Mouse (Mus musculus) liver, adult 2 months (tissue): ENCODE data around the gene Slc25a34. TPM values are rescaled to one million over a fixed set of nuclear protein-coding genes. Genes with fewer than 3 reads are reported as not detected.

Source experiments
- DNase-seq: peaks from one replicate; pipeline ENCODE4 v3.0.0-alpha.2; 2011; ENCODE audit warnings: low read depth, low spot score; ENCODE audit errors: extremely low read depth
- H3K27ac ChIP-seq: fragments of 200-500 bp; replicated peaks from 2 replicates; pipeline ENCODE4 v1.5.1; 2012; ENCODE audit warnings: low read depth, mild to moderate bottlenecking, control low read depth, inconsistent platforms, low read length; ENCODE audit not compliant: insufficient read depth
- H3K27me3 ChIP-seq: fragments of 200-500 bp; 2 replicates; pipeline ENCODE4 v1.6.1; 2012; ENCODE audit warnings: mild to moderate bottlenecking, moderate library complexity, low read length, inconsistent platforms; ENCODE audit not compliant: control insufficient read depth, insufficient read depth
- H3K36me3 ChIP-seq: fragments of 200-500 bp; 2 replicates; pipeline ENCODE4 v1.6.1; 2012; ENCODE audit warnings: low read length, inconsistent platforms; ENCODE audit not compliant: control insufficient read depth, insufficient read depth
- H3K4me1 ChIP-seq: fragments of 200-500 bp; 2 replicates; pipeline ENCODE4 v1.6.1; 2011; ENCODE audit warnings: low read length; ENCODE audit not compliant: control insufficient read depth, insufficient read depth
- H3K4me3 ChIP-seq: fragments of 200-500 bp; 2 replicates; pipeline ENCODE4 v1.5.1; 2011; ENCODE audit warnings: low read depth, mild to moderate bottlenecking, control low read depth, low read length, moderate library complexity; ENCODE audit not compliant: insufficient read depth
- H3K79me2 ChIP-seq: fragments of 200-500 bp; 2 replicates; pipeline ENCODE4 v1.6.1; 2012; ENCODE audit warnings: inconsistent platforms, mild to moderate bottlenecking, low read length, moderate library complexity; ENCODE audit not compliant: control insufficient read depth, insufficient read depth
- H3K9ac ChIP-seq: fragments of 200-500 bp; 2 replicates; pipeline ENCODE4 v1.6.1; 2012; ENCODE audit warnings: low read depth, mild to moderate bottlenecking, control low read depth, inconsistent platforms, low read length
- CTCF ChIP-seq: fragments of 200-500 bp; IDR thresholded peaks from 2 replicates; pipeline ENCODE4 v1.5.1; 2011; ENCODE audit warnings: low read depth, low read length, control low read depth
- POLR2A ChIP-seq: fragments of 200-500 bp; IDR thresholded peaks from 2 replicates; pipeline ENCODE4 v1.6.1; 2011; ENCODE audit warnings: low read length, control low read depth; ENCODE audit not compliant: insufficient read depth; ENCODE audit errors: extremely low read depth
- WGBS: fragments of 180-500 bp; shearing (Covaris S2); methylation state at CpG from one replicate; pipeline ENCODE4 v1.1.7; 2018; 5-methylcytosine and 5-hydroxymethylcytosine counted together
- polyA plus RNA-seq: library from polyadenylated mRNA; depleted of rRNA; stranded (reverse); fragments of >200 nt; gene quantifications from 2 replicates; pipeline ENCODE4 v1.2.3, GENCODE M21; 2012
- total RNA-seq: library from RNA; depleted of rRNA; stranded (reverse); fragments of >200 nt; gene quantifications from 2 replicates; pipeline ENCODE4 v1.2.3, GENCODE M21; 2014

The Slc25a34 gene
- total and polyA plus RNA-seq, 2 experiments: 5.1 to 10.2 TPM

GRCm38 (mm10) chr4:141622091-141622490 lies 1.5 kb downstream of the Slc25a34 start:
- Histone ChIP-seq H3K27me3 (no peaks in the 10 kb centered on the region), H3K79me2 (peaks cover 8% of the 10 kb centered on the region; the same call in 1 of the 2 replicates), H3K4me1 (peaks cover 19% of the 10 kb centered on the region), H3K36me3 (no peaks in the 10 kb centered on the region), H3K9ac (no peak overlapping the region; the same call in 1 of the 2 replicates), H3K4me3 (no peak overlapping the region), H3K27ac (no peak overlapping the region)
- WGBS: 65% methylated on average over 8 of the region's 8 CpGs
- DNase-seq: no peak
- TF ChIP-seq POLR2A: no peak
- TF ChIP-seq CTCF: no peak

- H3K4me3 ChIP-seq: no peak overlapping the region
- no peak overlapping the region for H3K27ac ChIP-seq
Measured at GRCm38 (mm10) chr4:141621297-141621696, 2.3 kb downstream of the Slc25a34 start.

GRCm38 (mm10) chr4:141619299-141619883 lies 4.2 kb downstream of the Slc25a34 start:
- Histone ChIP-seq H3K36me3 (0 out of 2 replicates have a peak, but pooled peaks cover 2% of the 10 kb centered on the region), H3K4me1 (peaks cover 19% of the 10 kb centered on the region), H3K79me2 (peaks cover 6% of the 10 kb centered on the region; the same call in 1 of the 2 replicates), H3K9ac (no peak overlapping the region), H3K4me3 (no peak overlapping the region), H3K27ac (no peak overlapping the region), H3K27me3 (no peaks in the 10 kb centered on the region)
- DNase-seq: no peak
- WGBS: 80% methylated on average over 9 of the region's 9 CpGs
- TF ChIP-seq POLR2A (no peak), CTCF (no peak)

More at GRCm38 (mm10) chr4:141621297-141621696, 2.3 kb downstream of the Slc25a34 start:
- TF ChIP-seq POLR2A (no peak), CTCF (no peak)
- peak; percentile 68 for DNase-seq
- peaks cover 8% of the 10 kb centered on the region; the same call in 1 of the 2 replicates for H3K79me2 ChIP-seq
- H3K27me3 ChIP-seq: no peaks in the 10 kb centered on the region
- peaks cover 23% of the 10 kb centered on the region for H3K4me1 ChIP-seq
- no peaks in the 10 kb centered on the region for H3K36me3 ChIP-seq
- H3K9ac ChIP-seq: no peak overlapping the region
- WGBS: 78% methylated on average over 8 of the region's 8 CpGs

- H3K4me3 ChIP-seq: peak within 1 kb of the TSS; percentile 73
- H3K9ac ChIP-seq: peak within 1 kb of the TSS; percentile 83
- 0 out of 2 replicates have a peak, but pooled peaks cover 2% of the 10 kb centered on the region for H3K36me3 ChIP-seq
- peak; percentile 83 for TF ChIP-seq CTCF
- no peak for TF ChIP-seq POLR2A
- H3K79me2 ChIP-seq: peaks cover 4% of the 10 kb centered on the region; the same call in 1 of the 2 replicates
- peak; percentile 48 for DNase-seq
- H3K27ac ChIP-seq: peak within 1 kb of the TSS; percentile 83
- H3K27me3 ChIP-seq: no peaks in the 10 kb centered on the region
- peaks cover 16% of the 10 kb centered on the region for H3K4me1 ChIP-seq
- WGBS: 33% methylated on average over 20 of the region's 20 CpGs
Measured at GRCm38 (mm10) chr4:141618565-141619243, 4.9 kb downstream of the Slc25a34 start, which contains the start of gene Tmem82. Gene Tmem82, minus strand, starts transcription at chr4:141618633.

- TF ChIP-seq POLR2A: peak; percentile 76
- no peak for TF ChIP-seq CTCF
- DNase-seq: peak; percentile 87
- Histone ChIP-seq H3K36me3 (peaks cover 2% of the 10 kb centered on the region; the same call in 1 of the 2 replicates), H3K27me3 (no peaks in the 10 kb centered on the region), H3K4me1 (peaks cover 16% of the 10 kb centered on the region), H3K9ac (peak overlapping the region; percentile 83), H3K27ac (peak overlapping the region; percentile 83), H3K79me2 (peaks cover 4% of the 10 kb centered on the region; the same call in 1 of the 2 replicates), H3K4me3 (peak overlapping the region; percentile 73)
- 9% methylated on average over 22 of the region's 22 CpGs for WGBS
Measured at GRCm38 (mm10) chr4:141617863-141618564, 5.6 kb downstream of the Slc25a34 start.

GRCm38 (mm10) chr4:141617299-141617698 lies 6.3 kb downstream of the Slc25a34 start:
- H3K36me3 ChIP-seq: peaks cover 2% of the 10 kb centered on the region; the same call in 1 of the 2 replicates
- peaks cover 10% of the 10 kb centered on the region for H3K4me1 ChIP-seq
- peak; percentile 42 for DNase-seq
- 1% methylated on average over 20 of the region's 20 CpGs for WGBS
- no peaks in the 10 kb centered on the region for H3K27me3 ChIP-seq
- peak; percentile 80 for TF ChIP-seq CTCF
- TF ChIP-seq POLR2A: no peak
- H3K27ac ChIP-seq: peak overlapping the region; percentile 80
- H3K9ac ChIP-seq: peak overlapping the region; percentile 83
- H3K4me3 ChIP-seq: peak overlapping the region; percentile 73
- H3K79me2 ChIP-seq: peaks cover 3% of the 10 kb centered on the region; the same call in 1 of the 2 replicates
